Mouse (Mus musculus) embryonic fibroblast, embryonic 13.5 days (primary cell): ENCODE results near the gene Atf1. TPM values are rescaled to one million over a fixed set of nuclear protein-coding genes. Genes with fewer than 3 reads are reported as not detected.
A peak's percentile ranks its signal among the peaks of the same experiment; 100 is the strongest.
"Not testable (repeated sequence)": the region's sequence is repeated elsewhere in the genome, so short reads cannot be mapped to it uniquely, and the experiment has no call there.

Experiments used
- H3K27ac ChIP-seq: 2 replicates; pipeline ENCODE4 v1.5.1; 2012; ENCODE audit warnings: low read length, control low read depth, inconsistent platforms; ENCODE audit not compliant: insufficient read depth
- H3K4me1 ChIP-seq: 2 replicates; pipeline ENCODE4 v1.6.1; 2011; ENCODE audit warnings: low read length; ENCODE audit not compliant: control insufficient read depth, insufficient read depth
- H3K4me3 ChIP-seq: 2 replicates; pipeline ENCODE4 v1.5.1; 2011; ENCODE audit warnings: mild to moderate bottlenecking, control low read depth, low read length; ENCODE audit not compliant: insufficient read depth
- CTCF ChIP-seq: IDR thresholded peaks from 2 replicates; pipeline ENCODE4 v1.5.1; 2011; ENCODE audit warnings: mild to moderate bottlenecking, control low read depth, low read length, moderate library complexity, borderline replicate concordance; ENCODE audit not compliant: insufficient read depth
- POLR2A ChIP-seq: IDR thresholded peaks from 2 replicates; pipeline ENCODE4 v1.6.1; 2011; ENCODE audit warnings: low read depth, mild to moderate bottlenecking, control low read depth, low read length, moderate library complexity
- polyA plus RNA-seq: library from polyadenylated mRNA; stranded (reverse); fragments of >200 nt; gene quantifications from 2 replicates; pipeline ENCODE4 v1.2.4, GENCODE M21; 2011; ENCODE audit warnings: low read depth; ENCODE audit not compliant: missing spikeins, insufficient read length

Gene Atf1
- polyA plus RNA-seq, 1 experiment = 62.5 TPM

GRCm38 (mm10) chr15:100303428-100304018 lies 75.9 kb downstream of the Atf1 start:
- Histone ChIP-seq H3K27ac (peak overlapping the region; percentile 48; the same call in 1 of the 2 replicates), H3K4me1 (no peaks in the 10 kb centered on the region), H3K4me3 (no peak overlapping the region)
- no peak for TF ChIP-seq POLR2A
- TF ChIP-seq CTCF = no peak

DNA sequence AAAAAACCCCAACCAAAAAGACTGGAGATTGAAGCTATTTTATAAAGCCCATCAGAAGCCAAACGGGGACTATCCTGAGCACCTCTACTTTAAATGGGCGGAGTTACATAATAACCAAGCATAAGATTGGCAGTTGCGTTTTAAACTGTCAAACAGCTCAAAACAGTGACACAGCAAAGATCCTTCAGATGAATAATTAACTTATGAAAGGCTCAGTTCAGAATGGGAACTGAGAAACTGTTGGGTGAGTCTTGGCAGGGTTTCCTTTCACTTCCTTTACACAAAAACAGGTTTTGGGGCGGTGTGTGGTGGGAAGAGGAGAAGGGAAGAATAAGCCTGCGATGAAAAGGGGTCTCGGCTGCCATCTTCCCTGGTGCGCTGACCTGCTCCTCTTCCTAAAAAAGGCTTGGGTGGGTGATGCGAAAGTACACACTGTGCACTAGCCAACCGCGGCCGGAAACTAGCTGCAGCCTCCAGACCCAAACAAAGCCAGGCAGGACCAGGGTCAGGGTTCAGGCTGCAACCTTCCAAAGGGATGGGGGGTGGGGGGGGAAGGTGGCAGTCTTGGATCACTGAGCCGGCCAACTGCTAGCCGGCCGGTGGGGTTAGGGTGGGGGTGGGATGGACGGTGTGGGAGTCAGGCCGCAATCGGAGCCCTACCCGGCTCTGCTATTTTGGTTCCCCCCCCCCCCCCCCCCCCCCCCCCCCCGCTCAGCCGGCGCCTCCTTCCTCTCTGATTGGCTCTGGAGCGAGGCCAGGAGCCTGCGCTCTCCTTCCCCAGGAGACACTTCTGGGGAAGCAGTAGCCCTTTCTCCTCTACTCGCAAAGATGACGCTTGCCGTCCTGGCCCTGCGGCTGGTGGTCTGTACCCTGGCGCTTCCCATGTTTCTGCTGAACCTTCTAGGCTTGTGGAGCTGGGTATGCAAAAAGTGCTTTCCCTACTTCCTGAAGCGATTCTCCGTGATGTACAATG lies 76.7 kb downstream of the Atf1 start, which contains the start of gene Mettl7a1:
Gene Mettl7a1 (plus strand): TSS at position 122 of the 973 bp plus-strand sequence.
- Histone ChIP-seq H3K4me1 (no peaks in the 10 kb centered on the region), H3K4me3 (peak within 1 kb of the TSS; percentile 56), H3K27ac (peak within 1 kb of the TSS; percentile 48)
- peak; percentile 85 for TF ChIP-seq POLR2A
- TF ChIP-seq CTCF = no peak

- Histone ChIP-seq H3K27ac (no peak overlapping the region), H3K4me1 (no peaks in the 10 kb centered on the region), H3K4me3 (no peak overlapping the region)
- TF ChIP-seq POLR2A = no peak
- no peak for TF ChIP-seq CTCF
Observed at GRCm38 (mm10) chr15:100306201-100306600, 78.6 kb downstream of the Atf1 start.

GRCm38 (mm10) chr15:100307438-100308096 lies 79.9 kb downstream of the Atf1 start:
- not testable (repeated sequence) for H3K4me3 ChIP-seq, H3K27ac ChIP-seq, H3K4me1 ChIP-seq

Other genes starting within 250 kb of the Atf1 start
- 19.2 and 20.6 TPM in 2 replicates for gene Dip2b, start 189.2 kb upstream of the Atf1 start, polyA plus RNA-seq
- gene Tmprss12, start 53.0 kb downstream of the Atf1 start, polyA plus RNA-seq = not detected in 2 replicates
- gene Mettl7a1, start 76.3 kb downstream of the Atf1 start, polyA plus RNA-seq = 9.7 and 13.4 TPM in 2 replicates
- not detected in 2 replicates for gene Mettl7a3, start 107.1 kb downstream of the Atf1 start, polyA plus RNA-seq
- not detected in 2 replicates for gene Methig1, start 125.3 kb downstream of the Atf1 start, polyA plus RNA-seq
- not detected in 2 replicates for gene Mettl7a2, start 125.4 kb downstream of the Atf1 start, polyA plus RNA-seq
- not detected in 2 replicates for gene Higd1c, start 136.7 kb downstream of the Atf1 start, polyA plus RNA-seq
- gene Gm5475, start 194.3 kb downstream of the Atf1 start, polyA plus RNA-seq = not detected in 2 replicates
- 40.3 and 48.5 TPM in 2 replicates for gene Slc11a2, start 197.3 kb downstream of the Atf1 start, polyA plus RNA-seq
- 22.6 and 27.4 TPM in 2 replicates for gene Letmd1, start 241.2 kb downstream of the Atf1 start, polyA plus RNA-seq